Mouse (Mus musculus): Measurements from ENCODE around the gene Atxn7l3. TPM values are rescaled to one million over a fixed set of nuclear protein-coding genes. Genes with fewer than 3 reads are reported as not detected.

Gene Atxn7l3
- polyA plus RNA-seq, 1 experiment from 2014 or later, result 15.1 TPM

- peak overlapping the region; percentile 99 for H3K27ac ChIP-seq (replicated peaks; ENCODE audit: low read depth, low read length)
- H3K4me3 ChIP-seq (ENCODE audit: low read depth, low read length), result peak overlapping the region; percentile 100
- 0% methylated on average over 47 of the region's 77 CpGs for WGBS
- no peaks in the 10 kb centered on the region for H3K9me3 ChIP-seq (replicated peaks; ENCODE audit: control insufficient read depth, low read length)
- H3K4me2 ChIP-seq (ENCODE audit: low read depth, low read length), result peak overlapping the region; percentile 90
- no peaks in the 10 kb centered on the region for H3K27me3 ChIP-seq (ENCODE audit: control insufficient read depth, insufficient read depth, low read length)
- ATAC-seq (replicated peaks; ENCODE audit: insufficient number of reproducible peaks, low FRiP score, low TSS enrichment, low read depth) (peak; percentile 58), DNase-seq (ENCODE audit: low spot score) (peak; percentile 78)
- no peaks in the 10 kb centered on the region; the same call in 1 of the 2 replicates for H3K36me3 ChIP-seq (replicated peaks; ENCODE audit: control insufficient read depth, insufficient read depth, low read depth, low read length)
- H3K4me1 ChIP-seq (ENCODE audit: control insufficient read depth, insufficient read depth, low read length), result peaks cover 4% of the 10 kb centered on the region; the same call in 1 of the 2 replicates
- peak overlapping the region; percentile 100 for H3K9ac ChIP-seq (replicated peaks; ENCODE audit: low read length)
Observed at GRCm38 (mm10) chr11:102317901-102318575, 21.6 kb upstream of the Atxn7l3 start.

GRCm38 (mm10) chr11:102317298-102317900, 21.0 kb upstream of the Atxn7l3 start:
- Histone ChIP-seq H3K36me3 (replicated peaks; ENCODE audit: control insufficient read depth, insufficient read depth, low read depth, low read length) (no peaks in the 10 kb centered on the region; the same call in 1 of the 2 replicates), H3K4me3 (ENCODE audit: low read depth, low read length) (peak overlapping the region; percentile 100), H3K27ac (replicated peaks; ENCODE audit: low read depth, low read length) (peak overlapping the region; percentile 99), H3K27me3 (ENCODE audit: control insufficient read depth, insufficient read depth, low read length) (no peaks in the 10 kb centered on the region), H3K4me2 (ENCODE audit: low read depth, low read length) (peak overlapping the region; percentile 90), H3K9ac (replicated peaks; ENCODE audit: low read length) (peak overlapping the region; percentile 100), H3K4me1 (ENCODE audit: control insufficient read depth, insufficient read depth, low read length) (peaks cover 4% of the 10 kb centered on the region; the same call in 1 of the 2 replicates), H3K9me3 (replicated peaks; ENCODE audit: control insufficient read depth, low read length) (no peaks in the 10 kb centered on the region)
- 0 out of 2 replicates have a peak, but pooled peaks have one; percentile 11 for ATAC-seq (replicated peaks; ENCODE audit: insufficient number of reproducible peaks, low FRiP score, low TSS enrichment, low read depth)
- WGBS, result under 1% methylated on average over 60 of the region's 87 CpGs
- peak; percentile 74 for DNase-seq (ENCODE audit: low spot score)

GRCm38 (mm10) chr11:102316572-102317297, 20.3 kb upstream of the Atxn7l3 start:
- H3K9ac ChIP-seq (replicated peaks; ENCODE audit: low read length), result peak overlapping the region; percentile 100
- peak overlapping the region; percentile 99 for H3K27ac ChIP-seq (replicated peaks; ENCODE audit: low read depth, low read length)
- WGBS, result under 1% methylated on average over 53 of the region's 80 CpGs
- no peaks in the 10 kb centered on the region; the same call in 1 of the 2 replicates for H3K36me3 ChIP-seq (replicated peaks; ENCODE audit: control insufficient read depth, insufficient read depth, low read depth, low read length)
- no peaks in the 10 kb centered on the region for H3K9me3 ChIP-seq (replicated peaks; ENCODE audit: control insufficient read depth, low read length)
- H3K27me3 ChIP-seq (ENCODE audit: control insufficient read depth, insufficient read depth, low read length), result no peaks in the 10 kb centered on the region
- peak; percentile 35; the same call in 1 of the 2 replicates for ATAC-seq (replicated peaks; ENCODE audit: insufficient number of reproducible peaks, low FRiP score, low TSS enrichment, low read depth)
- peak overlapping the region; percentile 100 for H3K4me3 ChIP-seq (ENCODE audit: low read depth, low read length)
- peak; percentile 92 for DNase-seq (ENCODE audit: low spot score)
- H3K4me2 ChIP-seq (ENCODE audit: low read depth, low read length), result peak overlapping the region; percentile 90
- peaks cover 4% of the 10 kb centered on the region; the same call in 1 of the 2 replicates for H3K4me1 ChIP-seq (ENCODE audit: control insufficient read depth, insufficient read depth, low read length)

GRCm38 (mm10) chr11:102315690-102316571, 19.5 kb upstream of the Atxn7l3 start:
- peak; percentile 8; the same call in 1 of the 2 replicates for ATAC-seq (replicated peaks; ENCODE audit: insufficient number of reproducible peaks, low FRiP score, low TSS enrichment, low read depth)
- Histone ChIP-seq H3K36me3 (replicated peaks; ENCODE audit: control insufficient read depth, insufficient read depth, low read depth, low read length) (no peaks in the 10 kb centered on the region; the same call in 1 of the 2 replicates), H3K4me3 (ENCODE audit: low read depth, low read length) (peak overlapping the region; percentile 100), H3K4me2 (ENCODE audit: low read depth, low read length) (peak overlapping the region; percentile 90), H3K27ac (replicated peaks; ENCODE audit: low read depth, low read length) (peak overlapping the region; percentile 99), H3K9ac (replicated peaks; ENCODE audit: low read length) (peak overlapping the region; percentile 100), H3K9me3 (replicated peaks; ENCODE audit: control insufficient read depth, low read length) (no peaks in the 10 kb centered on the region), H3K4me1 (ENCODE audit: control insufficient read depth, insufficient read depth, low read length) (peaks cover 8% of the 10 kb centered on the region), H3K27me3 (ENCODE audit: control insufficient read depth, insufficient read depth, low read length) (no peaks in the 10 kb centered on the region)
- DNase-seq (ENCODE audit: low spot score), result peak; percentile 16
- 13% methylated on average over 14 of the region's 14 CpGs for WGBS

- no peaks in the 10 kb centered on the region for H3K27me3 ChIP-seq (ENCODE audit: control insufficient read depth, insufficient read depth, low read length)
- H3K36me3 ChIP-seq (replicated peaks; ENCODE audit: control insufficient read depth, insufficient read depth, low read depth, low read length), result no peaks in the 10 kb centered on the region; the same call in 1 of the 2 replicates
- no peak overlapping the region for H3K27ac ChIP-seq (replicated peaks; ENCODE audit: low read depth, low read length)
- WGBS, result 88% methylated on average over 12 of the region's 12 CpGs
- no peak for ATAC-seq (replicated peaks; ENCODE audit: insufficient number of reproducible peaks, low FRiP score, low TSS enrichment, low read depth)
- peaks cover 10% of the 10 kb centered on the region for H3K4me1 ChIP-seq (ENCODE audit: control insufficient read depth, insufficient read depth, low read length)
- H3K9me3 ChIP-seq (replicated peaks; ENCODE audit: control insufficient read depth, low read length), result no peaks in the 10 kb centered on the region
- no peak overlapping the region for H3K9ac ChIP-seq (replicated peaks; ENCODE audit: low read length)
- DNase-seq (ENCODE audit: low spot score), result no peak
- no peak overlapping the region for H3K4me3 ChIP-seq (ENCODE audit: low read depth, low read length)
- H3K4me2 ChIP-seq (ENCODE audit: low read depth, low read length), result no peak overlapping the region
Observed at GRCm38 (mm10) chr11:102314321-102314720, 17.9 kb upstream of the Atxn7l3 start.

GRCm38 (mm10) chr11:102312586-102312985, 16.2 kb upstream of the Atxn7l3 start:
- H3K27ac ChIP-seq (replicated peaks; ENCODE audit: low read depth, low read length), result no peak overlapping the region
- ATAC-seq (replicated peaks; ENCODE audit: insufficient number of reproducible peaks, low FRiP score, low TSS enrichment, low read depth), result no peak
- H3K4me1 ChIP-seq (ENCODE audit: control insufficient read depth, insufficient read depth, low read length), result peaks cover 10% of the 10 kb centered on the region
- no peaks in the 10 kb centered on the region for H3K27me3 ChIP-seq (ENCODE audit: control insufficient read depth, insufficient read depth, low read length)
- H3K9ac ChIP-seq (replicated peaks; ENCODE audit: low read length), result no peak overlapping the region
- no peak overlapping the region for H3K4me3 ChIP-seq (ENCODE audit: low read depth, low read length)
- no peak for DNase-seq (ENCODE audit: low spot score)
- no peaks in the 10 kb centered on the region for H3K9me3 ChIP-seq (replicated peaks; ENCODE audit: control insufficient read depth, low read length)
- 83% methylated on average over 6 of the region's 6 CpGs for WGBS
- H3K36me3 ChIP-seq (replicated peaks; ENCODE audit: control insufficient read depth, insufficient read depth, low read depth, low read length), result peaks cover 3% of the 10 kb centered on the region; the same call in 1 of the 2 replicates
- H3K4me2 ChIP-seq (ENCODE audit: low read depth, low read length), result no peak overlapping the region

- H3K4me2 ChIP-seq (ENCODE audit: low read depth, low read length), result no peak overlapping the region
- no peak for ATAC-seq (replicated peaks; ENCODE audit: insufficient number of reproducible peaks, low FRiP score, low TSS enrichment, low read depth)
- H3K9me3 ChIP-seq (replicated peaks; ENCODE audit: control insufficient read depth, low read length), result no peaks in the 10 kb centered on the region
- WGBS, result 71% methylated on average over 4 of the region's 4 CpGs
- H3K27ac ChIP-seq (replicated peaks; ENCODE audit: low read depth, low read length), result no peak overlapping the region
- no peak overlapping the region for H3K9ac ChIP-seq (replicated peaks; ENCODE audit: low read length)
- H3K4me3 ChIP-seq (ENCODE audit: low read depth, low read length), result no peak overlapping the region
- H3K4me1 ChIP-seq (ENCODE audit: control insufficient read depth, insufficient read depth, low read length), result peaks cover 10% of the 10 kb centered on the region
- no peaks in the 10 kb centered on the region for H3K27me3 ChIP-seq (ENCODE audit: control insufficient read depth, insufficient read depth, low read length)
- peaks cover 7% of the 10 kb centered on the region; the same call in 1 of the 2 replicates for H3K36me3 ChIP-seq (replicated peaks; ENCODE audit: control insufficient read depth, insufficient read depth, low read depth, low read length)
- no peak for DNase-seq (ENCODE audit: low spot score)
Observed at GRCm38 (mm10) chr11:102311966-102312365, 15.5 kb upstream of the Atxn7l3 start.

Data from embryonic facial prominence, embryonic 11.5 days (tissue).